Mouse (Mus musculus): ENCODE data around the gene Cnn2.

GRCm38 (mm10) chr10:80022164-80022563 is 33.8 kb downstream of the Cnn2 start:
- TF ChIP-seq CTCF (IDR thresholded peaks at IDR 0.05; ENCODE audit: extremely low read depth, insufficient read length, insufficient replicate concordance, low read depth, low read length) = no peak
- TF ChIP-seq POLR2A (IDR thresholded peaks at IDR 0.05; ENCODE audit: low read depth, low read length) = no peak
